Mouse (Mus musculus) activated CD4-positive, CD25-positive, alpha-beta regulatory T cell, adult 4 months (primary cell): ENCODE measurements around the gene Kctd14. TPM values are rescaled to one million over a fixed set of nuclear protein-coding genes. Genes with fewer than 3 reads are reported as not detected.
A peak's percentile ranks its signal among the peaks of the same experiment; 100 is the strongest.
"Not testable (repeated sequence)": the region's sequence is repeated elsewhere in the genome, so short reads cannot be mapped to it uniquely, and the experiment has no call there.

ENCODE experiments used
- ATAC-seq: one replicate; pipeline ENCODE4 v1.8.0; 2017
- polyA plus RNA-seq, 2 experiments: library from polyadenylated mRNA; unstranded; fragments of 100-300 nt; shearing (Covaris generic); gene quantifications; one replicate each; pipeline ENCODE4 v1.2.1; 2017

Kctd14 gene
- 1 to 10 TPM in 1 of 2 experiments, under 1 TPM in 1; 0.66 to 1.1 TPM for polyA plus RNA-seq

DNA sequence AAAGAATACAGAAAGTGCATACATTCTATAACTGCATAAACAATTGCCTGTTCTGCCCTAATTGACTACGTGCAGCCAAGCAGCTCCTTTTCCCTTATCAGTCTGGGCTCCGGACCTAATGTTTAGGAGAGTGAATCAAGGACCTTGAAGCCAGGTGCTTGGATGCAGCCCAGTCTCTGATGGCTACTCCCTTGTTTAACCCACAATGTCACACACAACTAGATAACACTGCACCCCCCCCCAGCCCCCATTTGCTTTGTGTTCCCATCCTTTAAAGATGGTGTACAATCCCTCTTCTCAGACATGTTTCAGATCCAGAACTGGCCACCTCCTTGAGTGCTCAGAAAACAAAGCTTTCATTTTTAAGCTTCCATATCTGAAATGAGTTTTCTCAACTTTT, at the start of gene Kctd14:
TSS of gene Kctd14 (plus strand) at position 301 of the 400 bp plus-strand sequence.
- ATAC-seq = not testable (repeated sequence)

DNA sequence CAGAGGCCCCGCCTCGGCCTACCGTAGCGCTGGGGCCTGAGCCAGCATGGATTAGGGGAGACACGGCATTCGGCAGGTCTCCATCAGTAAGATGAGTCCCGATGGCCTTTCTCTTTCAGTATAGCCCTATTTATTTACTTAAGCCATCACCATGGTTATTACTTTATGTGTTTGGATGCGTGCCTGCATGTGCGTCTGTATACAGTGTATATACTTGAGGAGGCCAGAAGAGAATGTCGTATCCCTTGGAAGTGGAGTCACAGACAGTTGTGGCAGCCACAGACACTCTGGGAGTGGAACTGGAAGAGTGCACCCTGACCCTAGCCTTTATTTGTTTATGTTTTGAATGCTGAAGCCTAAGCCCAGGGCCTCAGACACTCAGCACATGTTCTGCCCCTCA, 44.0 kb upstream of the Kctd14 start:
- ATAC-seq = no peak

DNA sequence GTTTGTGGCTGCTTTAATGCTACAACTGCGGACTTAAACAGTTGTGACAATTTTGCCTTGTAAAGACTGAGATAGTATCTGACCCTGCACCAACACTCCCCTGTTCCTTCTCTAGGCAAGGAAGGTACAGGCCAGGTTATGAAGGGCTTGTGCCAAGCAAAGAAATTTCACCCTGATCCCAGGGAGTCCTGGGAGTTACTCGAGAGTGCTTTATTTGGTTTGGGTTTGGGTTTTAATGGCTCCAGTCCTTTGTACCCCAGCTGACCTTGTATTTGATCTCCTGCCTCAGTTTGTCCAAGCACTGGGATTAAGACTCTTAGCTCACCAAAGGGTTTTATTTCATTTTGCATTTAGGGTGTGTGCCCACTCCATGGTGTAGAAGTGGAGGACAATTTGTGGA, 40.0 kb upstream of the Kctd14 start:
- ATAC-seq = no peak

DNA sequence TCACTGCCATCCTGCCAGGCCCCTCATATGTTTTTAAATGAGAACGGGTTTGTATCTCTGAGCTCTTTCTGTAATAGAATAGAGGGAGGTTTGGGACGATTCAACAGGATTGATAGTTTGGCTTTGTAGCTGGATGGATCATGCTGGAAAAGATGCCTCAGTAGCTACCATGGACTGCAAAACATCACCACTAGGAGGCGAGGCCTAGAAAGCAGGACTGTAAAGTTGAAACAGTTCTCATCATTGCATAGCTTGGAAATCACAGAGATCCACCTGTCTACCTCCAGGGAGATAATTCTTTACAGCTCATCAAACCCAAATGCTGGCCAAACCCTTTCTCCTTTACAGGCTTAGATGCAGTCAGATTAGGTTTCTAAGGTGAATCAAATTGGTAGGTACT, 39.5 kb upstream of the Kctd14 start:
- no peak for ATAC-seq

DNA sequence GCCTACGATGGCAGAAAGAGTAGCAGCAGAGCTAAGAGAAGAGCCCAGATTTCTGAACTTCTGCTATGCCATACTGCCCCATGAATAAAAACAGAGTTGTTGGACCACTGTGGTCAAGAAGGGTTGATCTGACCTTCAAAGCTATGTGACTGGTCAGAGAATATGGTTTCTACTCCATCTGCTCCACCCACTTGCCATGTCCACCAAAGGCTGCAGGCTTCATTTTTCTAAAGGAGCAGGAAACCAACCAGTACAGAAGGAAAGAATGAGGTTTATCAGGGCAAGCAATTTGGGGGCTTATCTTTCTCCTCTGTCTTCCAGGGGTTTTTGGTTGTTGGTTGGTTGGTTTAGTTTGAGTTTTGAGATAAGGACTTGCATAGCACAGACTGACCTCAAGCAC, 37.1 kb upstream of the Kctd14 start:
- ATAC-seq = no peak

DNA sequence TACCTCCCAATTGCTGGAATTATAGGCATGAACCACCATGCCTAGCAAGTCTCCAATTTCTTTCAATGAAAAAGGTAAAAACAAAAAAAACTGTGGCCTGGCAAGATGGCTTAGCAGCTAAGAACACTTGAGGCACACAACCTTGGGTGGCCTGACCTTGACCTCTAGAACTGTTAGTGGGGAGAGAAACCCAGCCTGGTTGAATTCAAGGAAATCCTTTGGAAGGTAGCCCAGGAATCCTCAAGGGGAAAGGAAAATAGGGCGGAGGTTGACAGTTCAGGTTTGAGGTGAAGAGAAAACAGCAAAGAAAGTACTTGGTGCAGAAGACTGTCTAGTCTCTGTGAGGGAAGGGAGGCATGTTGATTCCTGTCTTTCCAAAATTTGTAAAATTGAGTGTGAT, 36.7 kb upstream of the Kctd14 start:
- ATAC-seq = no peak

DNA sequence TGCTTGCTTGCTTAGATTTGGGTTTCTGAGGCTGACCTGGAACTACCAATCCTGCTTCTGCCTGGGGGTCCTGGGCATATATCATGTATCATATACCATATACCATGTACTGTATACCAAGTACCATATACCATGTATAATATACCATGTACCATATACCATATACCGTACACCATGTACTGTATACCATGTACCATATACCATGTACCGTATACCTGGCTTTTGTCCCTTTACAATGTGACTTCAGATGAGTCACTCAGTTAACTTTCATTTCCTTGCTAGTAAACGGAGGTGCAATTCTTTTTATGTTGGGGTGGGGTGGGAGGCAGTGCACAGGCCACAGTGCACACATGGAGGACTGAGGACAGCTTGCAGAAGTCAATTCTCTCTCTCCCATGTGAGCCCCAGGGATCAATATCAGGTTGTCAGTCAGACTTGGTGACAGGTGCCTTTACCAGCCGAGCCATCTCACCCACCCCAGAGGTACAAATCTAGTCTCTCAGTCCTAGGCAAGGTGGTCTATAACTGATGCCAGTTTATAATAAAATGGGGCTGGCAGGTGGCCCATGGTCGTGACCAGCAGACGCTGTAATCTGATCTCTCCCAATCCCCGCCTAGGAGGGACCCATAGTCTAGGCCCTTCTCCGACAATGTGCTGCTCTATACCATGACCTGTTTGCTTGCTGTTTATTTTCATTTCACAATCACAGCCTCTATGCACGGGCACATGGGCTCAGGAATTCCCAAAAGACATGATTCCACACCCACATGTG, 36.0 kb upstream of the Kctd14 start:
- ATAC-seq = no peak

DNA sequence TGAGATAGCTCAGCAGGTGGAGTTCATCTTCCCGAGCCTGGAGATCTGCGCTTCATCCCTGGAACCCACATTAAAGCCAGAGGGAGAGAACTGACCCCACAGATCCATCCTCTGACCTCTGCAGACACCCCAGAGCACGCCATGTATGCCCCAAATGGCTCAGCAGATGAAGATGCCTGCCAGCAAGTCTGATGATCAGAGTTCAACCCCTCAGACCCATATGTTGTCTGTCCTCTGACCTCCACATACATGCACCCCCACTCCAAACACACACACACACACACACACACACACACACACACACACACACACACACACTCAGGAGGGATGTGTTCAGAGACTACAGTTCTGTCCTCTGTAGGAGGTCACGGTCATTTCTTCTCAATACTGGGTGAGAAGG, 34.6 kb upstream of the Kctd14 start:
- no peak for ATAC-seq

DNA sequence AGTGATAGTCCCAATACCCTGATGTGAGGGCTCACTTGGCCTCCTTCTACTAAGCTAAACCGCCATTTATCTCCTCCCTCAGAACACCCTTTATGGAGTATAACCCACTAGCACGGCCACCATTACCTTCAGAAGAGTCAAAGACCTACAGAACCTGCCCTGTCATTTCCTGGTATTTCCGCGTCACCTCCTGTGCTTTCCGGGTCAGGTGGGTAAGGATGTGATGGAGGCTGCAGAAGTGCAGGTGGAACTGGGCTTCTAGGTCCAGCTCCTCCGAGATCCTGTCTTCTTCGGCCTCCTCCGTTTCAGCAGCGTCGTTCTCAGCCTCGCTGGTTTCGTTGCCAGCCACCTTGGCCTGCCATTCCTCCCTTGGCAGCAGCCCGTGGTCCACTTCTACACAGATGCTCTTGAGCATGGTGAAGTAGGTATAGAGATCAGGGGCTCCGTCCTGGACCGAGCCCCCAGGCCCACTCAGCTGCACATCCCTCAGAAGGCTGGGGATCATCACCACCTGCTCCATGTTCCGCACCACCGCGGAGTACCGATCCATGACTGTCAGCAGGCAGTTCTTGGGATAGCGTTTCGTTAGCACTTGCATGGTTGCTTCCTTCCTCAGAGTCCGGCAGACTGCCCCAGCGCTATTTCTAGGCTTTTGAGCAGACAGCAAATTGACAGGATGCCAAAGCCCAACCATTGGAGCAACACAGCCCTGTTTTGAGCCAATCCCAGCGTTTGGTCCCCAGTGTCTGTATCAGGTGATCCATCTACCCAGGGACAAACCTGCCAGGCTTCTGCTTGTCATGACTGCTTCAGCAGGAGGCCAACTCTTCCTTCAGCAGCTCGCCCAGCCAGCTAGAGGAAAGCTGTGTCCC, 34.0 kb upstream of the Kctd14 start, which contains the start of gene Thrsp:
TSS of gene Thrsp (minus strand) at position 825 of the 872 bp plus-strand sequence.
- ATAC-seq = no peak

DNA sequence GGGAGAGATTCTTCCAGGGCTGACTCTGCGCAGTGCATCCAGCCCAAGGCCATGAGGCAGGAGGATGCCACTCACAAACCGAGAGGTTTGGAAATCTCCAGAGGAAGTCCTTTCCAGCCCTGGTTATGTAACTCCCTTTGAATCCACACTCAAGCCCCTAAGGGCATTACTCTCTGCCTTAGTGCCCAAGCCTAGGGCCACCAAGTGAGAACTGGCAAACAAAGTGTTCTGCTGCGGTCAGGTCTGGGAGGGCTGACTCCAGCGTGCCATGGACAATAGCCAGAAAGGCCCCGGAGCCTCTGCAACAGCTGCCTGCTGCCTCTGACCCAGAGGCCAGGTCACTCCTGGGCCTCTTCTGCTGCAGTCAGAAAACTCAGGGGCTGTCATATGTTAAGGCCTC, 32.4 kb upstream of the Kctd14 start:
- ATAC-seq = no peak

DNA sequence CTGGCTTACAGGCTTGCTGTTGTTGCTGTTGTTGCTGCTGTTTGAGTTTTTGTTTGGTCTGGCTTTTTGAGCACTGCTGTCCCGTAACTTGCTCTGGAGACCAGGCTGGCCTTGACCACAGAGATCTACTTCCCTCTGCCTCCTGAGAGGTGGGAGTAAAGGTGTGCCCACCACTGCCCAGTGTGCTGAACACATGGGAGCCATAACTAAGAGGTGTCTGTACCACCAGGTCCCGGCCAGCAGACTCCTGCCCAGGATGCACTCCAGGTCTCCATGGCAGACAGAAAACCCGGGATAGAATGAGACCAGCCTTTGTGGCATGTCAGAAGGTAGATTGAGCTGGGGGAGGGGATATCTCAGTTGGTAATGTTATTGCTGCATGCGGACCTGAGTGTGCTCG, 32.0 kb upstream of the Kctd14 start:
- no peak for ATAC-seq

DNA sequence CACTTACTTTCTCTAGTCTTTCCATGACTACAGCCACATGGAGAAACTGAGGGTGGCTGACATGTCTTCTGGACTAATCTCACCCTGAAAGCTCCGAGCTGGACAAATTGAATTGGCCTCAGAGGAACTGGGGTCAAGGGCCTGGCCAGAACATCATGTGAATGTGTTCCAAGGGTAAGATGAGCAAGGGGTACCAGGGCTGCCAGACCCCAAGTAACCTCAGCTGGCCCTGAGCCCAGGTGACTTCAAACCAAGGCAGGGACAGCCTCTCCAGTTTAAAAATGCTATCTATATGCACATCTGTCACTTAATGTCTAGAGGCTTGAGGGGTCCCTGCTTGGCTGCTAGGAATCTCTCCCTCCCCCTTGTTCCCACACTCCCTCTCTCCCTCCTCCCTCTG, 30.7 kb upstream of the Kctd14 start:
- no peak for ATAC-seq

DNA sequence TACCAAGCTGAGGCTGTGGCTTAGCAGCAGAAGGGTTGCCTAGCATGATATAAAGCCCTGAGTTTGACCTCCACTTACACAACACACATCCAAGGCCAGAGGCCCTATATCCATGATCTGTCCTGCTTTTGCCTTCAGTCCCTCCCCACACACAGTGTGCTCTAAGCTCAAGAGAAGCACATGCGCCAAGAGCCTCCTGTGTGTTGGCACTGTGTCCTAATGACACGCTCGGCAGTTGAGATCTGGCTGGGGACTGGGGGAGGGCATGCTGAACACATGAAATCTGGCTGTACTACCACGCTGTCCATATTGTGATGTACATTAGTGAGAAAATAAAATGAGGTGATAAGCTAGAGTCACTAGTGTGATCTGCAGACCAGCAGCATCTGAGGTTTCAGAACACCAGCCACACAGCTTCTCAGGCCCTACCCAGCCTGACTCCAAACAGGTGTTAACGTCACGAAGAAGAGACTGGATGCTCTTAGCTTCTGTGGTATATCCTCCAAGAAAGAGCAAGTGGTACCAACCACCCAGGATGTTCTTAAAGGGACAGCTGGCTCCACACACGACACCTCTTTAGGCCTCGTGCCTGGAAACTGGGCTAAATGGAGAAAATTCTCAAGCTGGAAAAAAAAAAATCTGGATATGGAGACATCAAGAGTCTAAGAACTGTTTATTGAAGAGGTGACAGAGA, 30.0 kb upstream of the Kctd14 start:
- no peak for ATAC-seq

DNA sequence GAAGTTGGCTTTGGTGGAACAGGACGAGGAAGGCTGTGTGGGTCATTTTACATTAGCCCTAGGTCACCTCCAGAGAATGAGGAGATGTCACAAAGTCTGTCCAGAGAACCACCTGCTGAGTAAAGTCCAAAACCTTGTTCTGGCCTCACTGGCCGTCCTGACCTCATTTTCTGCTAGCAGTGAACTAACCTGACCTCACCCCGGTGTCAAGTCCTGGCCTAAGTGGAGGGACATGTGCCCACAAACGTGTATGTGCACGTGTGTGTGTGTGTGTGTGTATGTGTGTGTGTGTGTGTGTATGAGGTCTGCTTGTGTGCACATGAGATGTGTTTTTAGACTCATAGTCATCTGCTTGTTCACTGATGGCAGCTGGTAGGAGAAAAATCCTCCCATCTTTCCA, 27.4 kb upstream of the Kctd14 start:
- no peak for ATAC-seq

DNA sequence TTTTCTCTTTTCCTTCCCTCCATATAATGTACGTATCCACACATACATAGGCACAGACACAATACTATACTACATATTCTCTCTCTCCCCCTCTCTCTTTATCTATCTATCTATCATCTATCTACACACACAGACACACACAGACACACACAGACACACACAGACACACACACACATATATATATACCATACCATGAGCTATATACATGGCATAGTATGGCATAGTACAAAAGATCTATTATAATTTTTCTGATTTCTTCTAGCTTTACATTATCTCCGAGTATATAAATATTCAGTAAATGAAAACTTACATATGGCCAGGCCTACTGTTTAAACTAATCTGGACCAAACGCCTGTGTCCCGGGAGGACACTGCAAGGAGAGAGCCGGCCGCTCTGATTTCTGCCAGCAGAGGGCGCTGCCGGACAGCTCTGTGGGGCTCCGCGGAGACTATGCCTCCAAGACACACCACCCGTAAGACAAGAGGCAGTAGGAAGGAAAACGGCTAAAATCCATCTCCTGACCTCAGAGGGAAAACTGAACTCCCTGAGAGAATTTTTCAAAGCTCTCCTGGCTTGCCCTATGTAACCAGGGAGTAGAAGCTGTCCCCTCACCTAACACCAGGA, 26.4 kb upstream of the Kctd14 start:
- ATAC-seq = peak; percentile 75

DNA sequence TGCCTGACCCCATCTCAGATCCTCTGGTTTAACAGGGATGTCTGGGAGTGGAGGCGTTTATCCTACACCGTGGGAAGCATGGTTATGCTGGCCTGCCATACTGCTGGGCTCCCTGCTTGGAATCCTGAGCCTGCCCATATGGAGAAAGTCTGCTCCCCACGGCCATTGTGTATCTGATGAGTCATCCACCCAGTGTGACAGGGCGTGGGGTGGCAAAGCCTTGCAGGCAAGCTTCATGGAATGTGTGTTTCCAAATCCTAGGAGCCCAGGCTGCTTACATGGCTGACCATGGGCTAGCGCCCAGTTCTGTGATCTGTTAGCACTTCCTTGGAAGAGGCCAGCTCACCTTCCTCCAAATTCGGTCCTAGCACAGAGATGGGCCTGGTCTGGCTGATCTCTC, 24.6 kb upstream of the Kctd14 start:
- no peak for ATAC-seq

DNA sequence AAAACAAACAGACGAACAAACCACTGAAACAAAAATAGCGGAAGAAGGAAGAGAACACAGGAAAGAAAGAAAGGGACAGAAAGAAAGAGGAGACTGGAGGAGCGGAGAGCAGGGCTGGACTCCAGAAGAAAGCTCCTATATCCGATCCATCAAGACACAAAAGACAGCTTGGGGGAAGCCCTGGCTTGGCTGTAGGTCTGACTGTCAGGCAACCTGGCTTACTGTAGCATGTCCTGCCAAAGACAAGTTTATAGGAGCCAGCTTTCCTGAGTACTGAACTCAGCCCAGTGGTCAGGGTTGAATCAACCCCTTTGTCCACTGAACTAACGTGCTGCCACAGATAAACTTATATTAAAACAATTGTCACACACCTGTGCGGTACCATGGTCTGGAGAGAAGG, 23.8 kb upstream of the Kctd14 start:
- no peak for ATAC-seq

DNA sequence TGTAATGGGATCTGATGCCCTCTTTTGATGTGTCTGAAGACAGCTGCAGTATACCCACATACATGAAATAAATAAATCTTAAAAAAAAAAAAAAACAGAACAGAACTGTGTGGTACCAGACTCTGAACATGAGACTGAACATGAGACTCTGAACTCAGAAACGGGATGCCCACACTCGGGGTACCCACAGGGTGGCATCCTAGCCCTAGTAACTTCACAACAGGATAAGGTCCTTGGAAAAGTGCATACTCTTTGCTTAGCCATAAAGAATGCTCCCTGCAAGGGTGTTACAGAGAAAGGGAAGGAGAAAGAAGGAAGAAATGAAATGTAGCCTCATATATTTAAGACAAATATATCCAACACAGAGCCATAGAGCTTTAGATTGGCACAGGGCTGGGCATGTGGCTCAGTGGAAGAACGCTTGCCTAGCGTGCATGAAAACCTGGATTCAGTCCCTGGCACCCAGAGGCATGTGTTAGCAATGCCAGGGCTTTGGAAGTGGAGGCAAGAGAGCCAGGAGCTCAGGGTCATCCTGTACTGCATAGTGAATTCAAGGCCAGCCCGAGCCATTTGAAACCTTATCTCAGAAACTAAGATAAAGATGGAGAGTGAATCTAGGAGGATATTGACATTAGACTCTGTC, 23.2 kb upstream of the Kctd14 start:
- no peak for ATAC-seq

DNA sequence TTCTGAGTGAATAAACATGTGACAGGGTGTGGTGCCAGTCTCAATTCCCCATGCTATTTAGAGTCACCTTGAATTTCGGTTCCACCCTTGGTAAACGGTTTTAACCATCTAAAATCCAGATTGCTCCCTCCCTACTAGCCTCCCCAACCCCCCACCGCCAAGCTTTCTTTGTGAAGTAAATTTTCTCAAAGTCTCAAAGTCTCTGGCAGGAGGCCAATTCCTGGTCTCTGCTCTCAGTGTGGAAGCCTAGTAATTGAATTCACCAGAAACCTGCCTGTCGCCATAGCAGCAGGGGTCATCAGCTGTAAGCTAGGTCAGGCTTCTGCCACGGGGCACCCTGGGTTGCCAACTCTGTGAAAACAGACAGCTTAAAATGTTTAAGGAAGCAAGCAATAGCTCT, 21.4 kb upstream of the Kctd14 start:
- ATAC-seq = no peak

DNA sequence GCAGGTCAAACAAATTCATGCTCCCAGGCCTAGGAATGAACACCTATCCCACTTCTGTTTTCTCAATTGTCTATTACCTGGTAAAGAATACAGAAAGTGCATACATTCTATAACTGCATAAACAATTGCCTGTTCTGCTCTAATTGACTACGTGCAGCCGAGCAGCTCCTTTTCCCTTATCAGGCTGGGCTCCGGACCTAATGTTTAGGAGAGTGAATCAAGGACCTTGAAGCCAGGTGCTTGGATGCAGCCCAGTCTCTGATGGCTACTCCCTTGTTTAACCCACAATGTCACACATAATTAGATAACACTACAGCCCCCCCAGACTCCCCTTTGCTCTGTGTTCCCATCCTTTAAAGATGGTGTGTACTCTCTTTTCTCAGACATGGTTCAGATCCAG, 17.6 kb upstream of the Kctd14 start:
- ATAC-seq = not testable (repeated sequence)

DNA sequence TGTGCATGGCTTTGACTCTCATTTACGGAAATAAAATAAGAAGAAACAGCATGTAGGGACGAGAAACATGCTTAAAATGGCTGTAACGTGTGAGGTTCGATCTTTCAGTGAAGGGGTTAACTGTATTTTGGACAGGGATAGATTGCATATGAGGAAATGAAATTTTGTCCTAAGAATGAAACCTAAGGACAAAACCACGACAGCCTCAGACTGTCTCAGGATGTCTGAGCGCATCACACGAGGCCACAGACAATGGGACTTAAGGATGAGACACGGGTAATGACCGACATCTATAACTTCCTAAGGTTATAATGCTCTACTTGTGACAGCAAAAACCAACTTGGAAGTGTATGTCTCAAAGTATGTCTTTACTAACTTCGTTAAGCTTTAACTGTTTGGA, 16.6 kb upstream of the Kctd14 start:
- no peak for ATAC-seq

DNA sequence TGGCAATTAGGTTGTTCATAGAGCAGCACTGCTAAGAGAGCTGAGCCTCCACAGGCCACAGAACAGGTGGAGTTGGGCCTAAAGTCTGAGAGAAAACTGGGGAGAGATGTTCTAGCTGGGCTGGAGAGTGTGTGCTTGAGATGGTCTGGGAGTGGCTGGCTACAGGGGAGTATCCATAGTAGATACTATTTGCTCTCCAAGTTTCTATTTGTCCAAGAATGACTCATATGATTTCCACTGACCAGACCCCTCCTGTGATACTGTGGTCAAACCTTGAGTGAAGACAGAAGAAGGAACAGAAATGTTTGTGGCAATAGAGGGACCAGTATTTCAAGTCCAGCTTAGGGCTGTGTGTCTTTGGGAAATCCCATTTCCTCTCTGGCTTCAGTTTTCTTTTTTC, 12.1 kb upstream of the Kctd14 start:
- ATAC-seq = no peak
